Mouse (Mus musculus): ENCODE results near the gene Cdc34b. TPM values are rescaled to one million over a fixed set of nuclear protein-coding genes. Genes with fewer than 3 reads are reported as not detected.

Cdc34b gene
- polyA plus RNA-seq, 1 experiment from 2014 or later: not detected

DNA sequence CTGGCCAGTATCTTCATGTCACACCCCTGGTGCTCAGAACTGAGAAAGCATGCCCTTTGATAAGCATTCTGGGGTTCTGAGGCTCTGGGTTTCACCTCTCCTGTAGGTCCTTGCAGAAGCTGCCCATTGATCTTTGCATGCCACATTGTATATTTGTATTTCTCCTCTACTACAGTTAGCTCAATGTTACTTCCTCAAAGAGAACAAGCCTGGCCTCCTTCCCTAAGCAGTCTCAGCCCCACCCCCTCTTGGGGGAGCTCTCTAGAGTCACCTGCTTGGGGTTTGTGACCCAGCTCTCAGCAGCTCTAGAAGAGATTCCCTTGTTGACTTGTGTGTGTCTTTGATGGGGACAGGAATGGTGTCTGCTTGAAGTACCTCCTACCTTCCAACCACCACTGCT, 50.1 kb downstream of the Cdc34b start:
- ATAC-seq (ENCODE audit: insufficient number of reproducible peaks, low FRiP score, low TSS enrichment, low read depth): no peak
- Histone ChIP-seq H3K9ac (no peak overlapping the region), H3K9me3 (no peaks in the 10 kb centered on the region), H3K27me3 (no peaks in the 10 kb centered on the region), H3K27ac (no peak overlapping the region), H3K4me3 (no peak overlapping the region), H3K4me1 (no peaks in the 10 kb centered on the region), H3K36me3 (no peaks in the 10 kb centered on the region), H3K4me2 (no peak overlapping the region)

Other genes starting within 250 kb of the Cdc34b start
- gene Epn3, start 241.8 kb upstream of the Cdc34b start, polyA plus RNA-seq (2015; fragmentation: Nextera tagmentation; extraction: Ambion mirVana): 10.3 and 11.1 TPM in 2 replicates
- 1.5 and 1.6 TPM in 2 replicates for gene Mycbpap, start 220.0 kb upstream of the Cdc34b start, polyA plus RNA-seq (2015; fragmentation: Nextera tagmentation; extraction: Ambion mirVana)
- 3.6 and 3.7 TPM in 2 replicates for gene Rsad1, start 192.5 kb upstream of the Cdc34b start, polyA plus RNA-seq (2015; fragmentation: Nextera tagmentation; extraction: Ambion mirVana)
- gene Chad, start 176.7 kb upstream of the Cdc34b start, polyA plus RNA-seq (2015; fragmentation: Nextera tagmentation; extraction: Ambion mirVana): 22.7 and 31.1 TPM in 2 replicates
- 6.2 and 6.3 TPM in 2 replicates for gene Acsf2, start 139.9 kb upstream of the Cdc34b start, polyA plus RNA-seq (2015; fragmentation: Nextera tagmentation; extraction: Ambion mirVana)
- gene Lrrc59, start 112.0 kb upstream of the Cdc34b start, polyA plus RNA-seq (2015; fragmentation: Nextera tagmentation; extraction: Ambion mirVana): 231 and 234 TPM in 2 replicates
- 126 and 128 TPM in 2 replicates for gene Mrpl27, start 88.0 kb upstream of the Cdc34b start, polyA plus RNA-seq (2015; fragmentation: Nextera tagmentation; extraction: Ambion mirVana)
- 13.6 and 14.0 TPM in 2 replicates for gene Eme1, start 87.8 kb upstream of the Cdc34b start, polyA plus RNA-seq (2015; fragmentation: Nextera tagmentation; extraction: Ambion mirVana)
- 19.9 and 22.5 TPM in 2 replicates for gene Xylt2, start 64.3 kb upstream of the Cdc34b start, polyA plus RNA-seq (2015; fragmentation: Nextera tagmentation; extraction: Ambion mirVana)
- gene Gm11541, start 37.3 kb upstream of the Cdc34b start, polyA plus RNA-seq (2015; fragmentation: Nextera tagmentation; extraction: Ambion mirVana): 0.19 and 0.27 TPM in 2 replicates
- not detected in 2 replicates for gene Tmem92, start 40.9 kb downstream of the Cdc34b start, polyA plus RNA-seq (2015; fragmentation: Nextera tagmentation; extraction: Ambion mirVana)
- gene Col1a1, start 194.4 kb downstream of the Cdc34b start, polyA plus RNA-seq (2015; fragmentation: Nextera tagmentation; extraction: Ambion mirVana): 4,882 and 5,832 TPM in 2 replicates
- 0.42 TPM in 1 of 2 replicates, not detected in the other for gene Hils1, start 225.8 kb downstream of the Cdc34b start, polyA plus RNA-seq (2015; fragmentation: Nextera tagmentation; extraction: Ambion mirVana)
- gene Sgca, start 234.5 kb downstream of the Cdc34b start, polyA plus RNA-seq (2015; fragmentation: Nextera tagmentation; extraction: Ambion mirVana): 7.5 and 18.9 TPM in 2 replicates
- 9.7 and 9.9 TPM in 2 replicates for gene Ppp1r9b, start 249.3 kb downstream of the Cdc34b start, polyA plus RNA-seq (2015; fragmentation: Nextera tagmentation; extraction: Ambion mirVana)

Data from limb, embryonic 15.5 days (tissue).